Mouse (Mus musculus) 3134 (cell line): ENCODE results near the gene Mtmr11.
"Not testable (repeated sequence)": the region's sequence is repeated elsewhere in the genome, so short reads cannot be mapped to it uniquely, and the experiment has no call there.

Source experiments
- DNase-seq: peaks from one replicate; pipeline ENCODE4 v3.0.0-alpha.2; 2011; ENCODE audit warnings: low spot score; ENCODE audit not compliant: insufficient read length; ENCODE audit errors: extremely low read depth

The Mtmr11 gene

DNA sequence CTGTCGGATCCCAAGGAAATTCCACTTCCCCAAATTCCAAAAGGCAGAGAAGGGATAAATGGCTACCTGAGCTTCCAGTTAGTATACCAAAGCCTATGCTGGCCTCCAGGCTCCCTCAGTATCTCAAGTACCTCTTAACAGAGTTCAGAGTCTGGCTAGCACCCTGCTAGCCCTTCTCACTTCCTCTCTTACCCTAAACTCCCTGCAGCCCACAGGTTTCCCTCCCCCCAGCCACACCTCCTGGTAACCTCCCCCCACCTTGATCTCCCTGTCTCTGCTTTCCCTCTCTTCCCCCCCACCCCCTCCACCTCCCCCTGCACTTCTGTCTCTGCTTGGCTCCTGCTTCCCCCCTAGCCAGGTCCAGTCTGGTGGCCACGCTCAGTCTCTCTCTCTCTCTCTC lies 37.9 kb downstream of the Mtmr11 start:
- DNase-seq: no peak

DNA sequence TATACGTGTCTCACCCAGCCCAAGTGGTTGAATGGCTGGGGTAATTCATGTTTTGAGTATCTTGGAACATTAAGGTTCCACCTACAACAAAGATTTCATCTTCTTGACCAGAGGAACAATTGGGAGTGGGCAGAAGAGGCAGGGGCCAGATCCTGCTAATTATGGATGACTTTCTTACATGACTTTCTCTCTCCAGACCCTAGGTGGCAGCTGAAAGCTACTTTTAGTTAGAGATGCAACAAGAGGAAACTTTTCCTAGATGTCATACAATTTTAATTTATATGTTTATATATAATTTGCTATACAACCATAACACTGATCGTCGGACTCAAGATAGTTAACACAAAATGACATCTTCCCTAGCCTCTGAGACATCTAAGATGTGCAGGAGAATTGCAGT lies 46.0 kb downstream of the Mtmr11 start:
- no peak for DNase-seq

DNA sequence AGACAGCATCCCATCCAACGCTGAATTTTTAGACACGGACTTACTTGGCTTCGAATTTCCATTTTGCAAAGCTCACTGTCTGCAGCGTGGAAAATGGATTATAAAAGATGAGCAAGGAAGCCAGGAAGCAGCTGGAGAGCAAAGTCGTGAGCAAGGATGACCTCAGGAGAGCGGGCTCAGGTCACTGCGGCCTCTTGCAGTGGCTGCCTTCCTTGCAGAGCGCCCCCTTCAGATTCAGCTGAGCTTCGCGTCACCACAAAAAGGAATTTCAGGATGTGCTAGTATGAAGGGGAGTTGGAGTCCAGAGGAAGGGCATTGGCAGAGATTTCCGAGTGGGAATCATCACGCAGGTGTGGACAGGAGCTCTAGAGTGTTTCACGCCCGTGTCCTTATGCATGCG lies 47.4 kb downstream of the Mtmr11 start:
- DNase-seq: no peak

DNA sequence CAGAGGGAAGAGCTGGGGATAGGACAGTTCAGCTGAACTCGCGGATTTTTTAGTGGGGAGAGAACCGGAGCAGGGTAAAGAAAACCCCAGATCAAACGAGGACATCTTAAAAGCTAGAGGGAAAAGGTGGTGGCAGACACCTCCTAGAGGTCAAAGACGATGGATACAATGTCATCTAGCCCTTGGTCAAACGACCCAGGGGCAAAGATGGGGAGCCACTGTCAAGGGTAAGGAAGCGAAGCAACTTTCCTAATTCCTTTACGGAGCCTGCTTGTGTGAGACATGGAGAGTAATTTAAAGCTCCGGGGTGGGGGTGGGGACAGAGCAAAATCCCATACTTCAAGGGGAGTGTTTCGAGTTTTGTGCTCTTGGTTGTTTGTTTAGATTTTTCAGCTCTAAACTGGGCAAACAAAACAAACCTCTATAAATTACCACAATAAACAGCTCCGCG lies 57.4 kb downstream of the Mtmr11 start:
- no peak for DNase-seq

DNA sequence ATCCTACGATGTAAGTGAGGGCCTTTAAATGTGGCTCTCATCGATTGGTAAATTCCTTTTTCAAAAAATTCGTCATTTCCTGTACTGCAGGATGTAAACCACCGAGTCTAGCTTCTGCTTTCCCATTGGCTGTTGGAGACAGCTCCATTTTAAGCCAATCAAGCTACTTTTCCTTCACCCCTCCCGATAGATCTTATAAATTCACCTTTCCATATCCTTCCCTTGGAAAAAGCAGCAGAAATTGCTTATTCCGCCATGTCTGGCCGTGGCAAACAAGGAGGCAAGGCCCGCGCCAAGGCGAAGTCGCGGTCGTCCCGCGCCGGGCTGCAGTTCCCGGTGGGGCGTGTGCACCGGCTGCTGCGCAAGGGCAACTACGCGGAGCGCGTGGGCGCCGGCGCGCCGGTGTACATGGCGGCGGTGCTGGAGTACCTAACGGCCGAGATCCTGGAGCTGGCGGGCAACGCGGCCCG lies 57.9 kb downstream of the Mtmr11 start, which contains the start of the genes Bola1 and Hist2h2ab:
Gene Bola1 (minus strand): TSS at position 49 of the 470 bp plus-strand sequence.
Gene Hist2h2ab (plus strand): TSS at position 205 of the 470 bp plus-strand sequence.
- peak; percentile 93 for DNase-seq

DNA sequence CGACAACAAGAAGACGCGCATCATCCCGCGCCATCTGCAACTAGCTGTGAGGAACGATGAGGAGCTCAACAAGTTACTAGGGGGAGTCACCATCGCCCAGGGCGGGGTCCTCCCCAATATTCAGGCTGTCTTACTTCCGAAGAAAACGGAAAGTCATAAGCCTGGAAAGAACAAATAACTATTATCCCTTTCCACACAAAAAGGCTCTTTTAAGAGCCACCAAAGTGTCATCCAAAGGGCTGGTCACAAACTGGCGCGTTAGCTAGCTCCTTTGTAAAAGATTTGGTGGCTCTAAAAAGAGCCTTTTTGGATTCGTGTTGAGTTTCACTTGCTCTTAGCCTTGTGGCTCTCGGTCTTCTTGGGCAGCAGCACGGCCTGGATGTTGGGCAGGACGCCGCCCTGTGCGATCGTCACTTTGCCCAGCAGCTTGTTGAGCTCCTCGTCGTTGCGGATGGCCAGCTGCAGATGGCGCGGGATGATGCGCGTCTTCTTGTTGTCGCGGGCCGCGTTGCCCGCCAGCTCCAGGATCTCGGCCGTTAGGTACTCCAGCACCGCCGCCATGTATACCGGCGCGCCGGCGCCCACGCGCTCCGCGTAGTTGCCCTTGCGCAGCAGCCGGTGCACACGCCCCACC lies 58.4 kb downstream of the Mtmr11 start:
- DNase-seq: not testable (repeated sequence)

DNA sequence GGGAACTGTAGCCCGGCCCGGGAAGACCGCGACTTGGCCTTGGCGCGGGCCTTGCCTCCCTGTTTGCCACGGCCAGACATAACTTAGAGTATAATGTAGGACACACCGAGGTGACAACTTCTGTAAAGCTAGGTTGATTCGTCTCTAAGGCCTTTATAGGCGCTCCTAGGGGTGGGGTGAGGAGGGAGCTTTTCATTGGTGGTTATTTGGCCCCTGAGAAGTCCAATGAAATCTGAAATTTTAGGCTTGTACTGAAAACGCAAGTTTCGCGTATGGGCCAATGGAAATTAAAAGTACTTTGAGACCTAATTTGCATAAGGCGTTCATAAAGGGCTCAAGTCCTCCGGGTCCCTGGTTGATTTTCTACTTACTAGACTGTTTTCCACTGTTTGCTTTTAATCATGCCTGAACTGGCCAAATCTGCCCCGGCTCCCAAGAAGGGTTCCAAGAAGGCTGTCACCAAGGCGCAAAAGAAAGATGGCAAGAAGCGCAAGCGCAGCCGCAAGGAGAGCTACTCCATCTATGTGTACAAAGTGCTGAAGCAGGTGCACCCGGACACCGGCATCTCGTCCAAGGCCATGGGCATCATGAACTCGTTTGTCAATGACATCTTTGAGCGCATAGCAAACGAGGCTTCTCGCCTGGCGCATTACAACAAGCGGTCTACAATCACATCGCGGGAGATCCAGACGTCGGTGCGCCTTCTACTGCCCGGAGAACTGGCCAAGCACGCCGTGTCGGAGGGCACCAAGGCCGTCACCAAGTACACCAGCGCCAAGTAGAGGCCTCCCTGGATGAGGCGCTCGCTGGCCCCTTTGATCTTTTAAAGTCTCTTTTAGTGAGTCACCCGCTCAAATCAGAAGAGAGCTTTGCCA lies 59.2 kb downstream of the Mtmr11 start, which contains the start of the genes Hist2h2ac and Hist2h2be:
Gene Hist2h2ac (minus strand): TSS at position 116 of the 875 bp plus-strand sequence.
Gene Hist2h2be (plus strand): TSS at position 355 of the 875 bp plus-strand sequence.
- DNase-seq: peak; percentile 94
